Mouse (Mus musculus) spleen, adult 18-20 months (tissue): Measurements from ENCODE around the gene Ceacam19.
"Not testable (repeated sequence)": the region's sequence is repeated elsewhere in the genome, so short reads cannot be mapped to it uniquely, and the experiment has no call there.

Experiments
- DNase-seq, 2 experiments: peaks; one replicate each; pipeline ENCODE4 v3.0.0; 2022; ENCODE audit warnings: mixed read lengths in 2 of 2

The Ceacam19 gene

GRCm38 (mm10) chr7:19887849-19888248 is at the start of gene Ceacam19:
TSS of gene Ceacam19 (minus strand) at chr7:19887965.
- no peak for DNase-seq

- no peak for DNase-seq
Measured at GRCm38 (mm10) chr7:19937229-19937821, 49.6 kb upstream of the Ceacam19 start.

- no peak for DNase-seq
Measured at GRCm38 (mm10) chr7:19935961-19936360, 48.2 kb upstream of the Ceacam19 start.

GRCm38 (mm10) chr7:19935171-19935751 is 47.5 kb upstream of the Ceacam19 start:
- peak in 1 of 2 experiments; percentile 26 for DNase-seq

- peak; percentile 36 to 57 for DNase-seq
Measured at GRCm38 (mm10) chr7:19932877-19933809, 45.4 kb upstream of the Ceacam19 start.

- DNase-seq = peak in 1 of 2 experiments; percentile 29
Measured at GRCm38 (mm10) chr7:19932133-19932876, 44.5 kb upstream of the Ceacam19 start.

- not testable (repeated sequence) for DNase-seq
Measured at GRCm38 (mm10) chr7:19930481-19930880, 42.7 kb upstream of the Ceacam19 start.

- no peak for DNase-seq
Measured at GRCm38 (mm10) chr7:19928486-19928885, 40.7 kb upstream of the Ceacam19 start.

- DNase-seq = no peak
Measured at GRCm38 (mm10) chr7:19926849-19927480, 39.2 kb upstream of the Ceacam19 start.

GRCm38 (mm10) chr7:19925376-19925775 is 37.6 kb upstream of the Ceacam19 start:
- no peak for DNase-seq

- no peak for DNase-seq
Measured at GRCm38 (mm10) chr7:19923797-19924196, 36.0 kb upstream of the Ceacam19 start.

- no peak for DNase-seq
Measured at GRCm38 (mm10) chr7:19923354-19923753, 35.6 kb upstream of the Ceacam19 start.

- DNase-seq = peak; percentile 46 to 66
Measured at GRCm38 (mm10) chr7:19920506-19921261, 32.9 kb upstream of the Ceacam19 start, which contains the start of gene Pvr. TSS of gene Pvr (minus strand) at chr7:19921160.

- DNase-seq = no peak
Measured at GRCm38 (mm10) chr7:19920166-19920505, 32.4 kb upstream of the Ceacam19 start.

- DNase-seq = no peak
Measured at GRCm38 (mm10) chr7:19914558-19914957, 26.8 kb upstream of the Ceacam19 start.

- DNase-seq = no peak
Measured at GRCm38 (mm10) chr7:19911695-19912524, 24.1 kb upstream of the Ceacam19 start.

- no peak for DNase-seq
Measured at GRCm38 (mm10) chr7:19911292-19911658, 23.5 kb upstream of the Ceacam19 start.

- peak; percentile 61 to 83 for DNase-seq
Measured at GRCm38 (mm10) chr7:19910421-19911291, 22.9 kb upstream of the Ceacam19 start.

- DNase-seq = peak; percentile 36 to 70
Measured at GRCm38 (mm10) chr7:19889881-19890280, 2.1 kb upstream of the Ceacam19 start.

- no peak for DNase-seq
Measured at GRCm38 (mm10) chr7:19880754-19881153, 7.0 kb downstream of the Ceacam19 start.
